Mouse (Mus musculus): ENCODE measurements around the gene Dhdh. TPM values are rescaled to one million over a fixed set of nuclear protein-coding genes. Genes with fewer than 3 reads are reported as not detected.

The Dhdh gene
- total RNA-seq, 2 experiments from 2014 or later = 14.2 to 18.3 TPM

Other genes starting within 250 kb of the Dhdh start
Only the 30 nearest of the 36 such genes appear.
- gene Slc6a21, start 211.3 kb downstream of the Dhdh start, total RNA-seq (2015) = 0.27 and 0.78 TPM in 2 replicates
- not detected in 2 replicates for gene Slc6a21, start 211.3 kb downstream of the Dhdh start, total RNA-seq (2017)
- gene Trpm4, start 155.0 kb downstream of the Dhdh start, total RNA-seq (2015) = 3.2 and 4.7 TPM in 2 replicates
- gene Trpm4, start 155.0 kb downstream of the Dhdh start, total RNA-seq (2017) = 4.8 and 5.4 TPM in 2 replicates
- gene Hrc, start 153.5 kb downstream of the Dhdh start, total RNA-seq (2015) = not detected in 2 replicates
- 0.07 TPM in 1 of 2 replicates, not detected in the other for gene Hrc, start 153.5 kb downstream of the Dhdh start, total RNA-seq (2017)
- gene Ppfia3, start 121.8 kb downstream of the Dhdh start, total RNA-seq (2015) = 0.50 TPM in 1 of 2 replicates, not detected in the other
- gene Ppfia3, start 121.8 kb downstream of the Dhdh start, total RNA-seq (2017) = not detected in 2 replicates
- 0.71 TPM in 1 of 2 replicates, not detected in the other for gene Lin7b, start 118.2 kb downstream of the Dhdh start, total RNA-seq (2015)
- gene Lin7b, start 118.2 kb downstream of the Dhdh start, total RNA-seq (2017) = not detected in 2 replicates
- gene Snrnp70, start 93.1 kb downstream of the Dhdh start, total RNA-seq (2015) = 69.6 and 94.3 TPM in 2 replicates
- 261 and 320 TPM in 2 replicates for gene Snrnp70, start 93.1 kb downstream of the Dhdh start, total RNA-seq (2017)
- gene Kcna7, start 83.2 kb downstream of the Dhdh start, total RNA-seq (2015) = not detected in 2 replicates
- not detected in 2 replicates for gene Kcna7, start 83.2 kb downstream of the Dhdh start, total RNA-seq (2017)
- gene Ntf5, start 75.1 kb downstream of the Dhdh start, total RNA-seq (2015) = not detected in 2 replicates
- not detected in 2 replicates for gene Ntf5, start 75.1 kb downstream of the Dhdh start, total RNA-seq (2017)
- not detected in 2 replicates for gene Lhb, start 68.0 kb downstream of the Dhdh start, total RNA-seq (2015)
- not detected in 2 replicates for gene Lhb, start 68.0 kb downstream of the Dhdh start, total RNA-seq (2017)
- gene Gys1, start 54.0 kb downstream of the Dhdh start, total RNA-seq (2015) = 9.8 and 10.6 TPM in 2 replicates
- 7.2 and 8.8 TPM in 2 replicates for gene Gys1, start 54.0 kb downstream of the Dhdh start, total RNA-seq (2017)
- 48.6 and 51.6 TPM in 2 replicates for gene Ruvbl2, start 50.7 kb downstream of the Dhdh start, total RNA-seq (2015)
- gene Ruvbl2, start 50.7 kb downstream of the Dhdh start, total RNA-seq (2017) = 52.9 and 60.2 TPM in 2 replicates
- gene Ftl1, start 28.9 kb downstream of the Dhdh start, total RNA-seq (2015) = 2,869 and 3,213 TPM in 2 replicates
- gene Ftl1, start 28.9 kb downstream of the Dhdh start, total RNA-seq (2017) = 1,589 and 1,786 TPM in 2 replicates
- 24.6 and 25.0 TPM in 2 replicates for gene Bax, start 21.9 kb downstream of the Dhdh start, total RNA-seq (2015)
- 31.8 and 37.4 TPM in 2 replicates for gene Bax, start 21.9 kb downstream of the Dhdh start, total RNA-seq (2017)
- gene Tulp2, start 6.9 kb downstream of the Dhdh start, total RNA-seq (2015) = not detected in 2 replicates
- gene Tulp2, start 6.9 kb downstream of the Dhdh start, total RNA-seq (2017) = not detected in 2 replicates
- gene Gm45808, start 2.0 kb downstream of the Dhdh start, total RNA-seq (2015) = not detected in 2 replicates
- gene Gm45808, start 2.0 kb downstream of the Dhdh start, total RNA-seq (2017) = 0.61 TPM in 1 of 2 replicates, not detected in the other
- 54.9 and 59.1 TPM in 2 replicates for gene Nucb1, start 21.6 kb upstream of the Dhdh start, total RNA-seq (2015)
- 178 and 199 TPM in 2 replicates for gene Nucb1, start 21.6 kb upstream of the Dhdh start, total RNA-seq (2017)
- gene Ppp1r15a, start 37.5 kb upstream of the Dhdh start, total RNA-seq (2015) = 29.2 and 39.1 TPM in 2 replicates
- 50.0 and 64.7 TPM in 2 replicates for gene Ppp1r15a, start 37.5 kb upstream of the Dhdh start, total RNA-seq (2017)
- gene Plekha4, start 37.5 kb upstream of the Dhdh start, total RNA-seq (2015) = not detected in 2 replicates
- gene Plekha4, start 37.5 kb upstream of the Dhdh start, total RNA-seq (2017) = 0.24 TPM in 1 of 2 replicates, not detected in the other
- gene Hsd17b14, start 66.1 kb upstream of the Dhdh start, total RNA-seq (2015) = 0.25 TPM in 1 of 2 replicates, not detected in the other
- not detected in 2 replicates for gene Hsd17b14, start 66.1 kb upstream of the Dhdh start, total RNA-seq (2017)
- gene Bcat2, start 81.3 kb upstream of the Dhdh start, total RNA-seq (2015) = 24.6 and 26.6 TPM in 2 replicates
- 16.7 and 24.1 TPM in 2 replicates for gene Bcat2, start 81.3 kb upstream of the Dhdh start, total RNA-seq (2017)
- gene Fgf21, start 126.7 kb upstream of the Dhdh start, total RNA-seq (2015) = not detected in 2 replicates
- gene Fgf21, start 126.7 kb upstream of the Dhdh start, total RNA-seq (2017) = not detected in 2 replicates
- not detected in 2 replicates for gene Fut1, start 128.5 kb upstream of the Dhdh start, total RNA-seq (2015)
- gene Fut1, start 128.5 kb upstream of the Dhdh start, total RNA-seq (2017) = not detected in 2 replicates
- not detected in 2 replicates for gene Izumo1, start 133.0 kb upstream of the Dhdh start, total RNA-seq (2015)
- 0.22 TPM in 1 of 2 replicates, not detected in the other for gene Izumo1, start 133.0 kb upstream of the Dhdh start, total RNA-seq (2017)
- 0.20 TPM in 1 of 2 replicates, not detected in the other for gene Rasip1, start 138.7 kb upstream of the Dhdh start, total RNA-seq (2015)
- gene Rasip1, start 138.7 kb upstream of the Dhdh start, total RNA-seq (2017) = 0.29 TPM in 1 of 2 replicates, not detected in the other
- gene Mamstr, start 151.2 kb upstream of the Dhdh start, total RNA-seq (2015) = not detected in 2 replicates
- gene Mamstr, start 151.2 kb upstream of the Dhdh start, total RNA-seq (2017) = 0.53 TPM in 1 of 2 replicates, not detected in the other
- gene Fut2, start 177.6 kb upstream of the Dhdh start, total RNA-seq (2015) = not detected in 2 replicates
- gene Fut2, start 177.6 kb upstream of the Dhdh start, total RNA-seq (2017) = not detected in 2 replicates
- gene Ntn5, start 195.2 kb upstream of the Dhdh start, total RNA-seq (2015) = not detected in 2 replicates
- gene Ntn5, start 195.2 kb upstream of the Dhdh start, total RNA-seq (2017) = not detected in 2 replicates
- not detected in 2 replicates for gene Sec1, start 205.6 kb upstream of the Dhdh start, total RNA-seq (2015)
- gene Sec1, start 205.6 kb upstream of the Dhdh start, total RNA-seq (2017) = not detected in 2 replicates
- not detected in 2 replicates for gene Car11, start 211.0 kb upstream of the Dhdh start, total RNA-seq (2015)
- not detected in 2 replicates for gene Car11, start 211.0 kb upstream of the Dhdh start, total RNA-seq (2017)
- gene Dbp, start 216.3 kb upstream of the Dhdh start, total RNA-seq (2015) = 3.3 and 4.1 TPM in 2 replicates
- 3.9 and 5.9 TPM in 2 replicates for gene Dbp, start 216.3 kb upstream of the Dhdh start, total RNA-seq (2017)